Mouse (Mus musculus) hindbrain, embryonic 16.5 days (tissue): ENCODE results near the gene BC030499. TPM values are rescaled to one million over a fixed set of nuclear protein-coding genes. Genes with fewer than 3 reads are reported as not detected.

ENCODE experiments used
- ATAC-seq: fragments of 200-750 bp; cut with Nextera tagmentation; 2 replicates; pipeline ENCODE4 v1.8.0; 2017; ENCODE audit warnings: moderate TSS enrichment, moderate library complexity
- H3K27ac ChIP-seq: fragments of 300-500 bp; sonication (generic); 2 replicates; pipeline ENCODE4 v1.5.1; 2014; ENCODE audit warnings: low read depth, mild to moderate bottlenecking, control low read depth, low read length, moderate library complexity
- H3K27me3 ChIP-seq: fragments of 300-500 bp; sonication (generic); replicated peaks from 2 replicates; pipeline ENCODE4 v1.6.1; 2014; ENCODE audit warnings: low read length; ENCODE audit not compliant: control insufficient read depth, insufficient read depth
- H3K36me3 ChIP-seq: fragments of 300-500 bp; sonication (generic); 2 replicates; pipeline ENCODE4 v1.6.1; 2014; ENCODE audit warnings: mild to moderate bottlenecking, low read length, moderate library complexity, mixed read lengths; ENCODE audit not compliant: control insufficient read depth, insufficient read depth
- H3K4me1 ChIP-seq: fragments of 300-500 bp; sonication (generic); 2 replicates; pipeline ENCODE4 v1.6.1; 2014; ENCODE audit warnings: low read depth, low read length; ENCODE audit not compliant: control insufficient read depth, insufficient read depth
- H3K4me2 ChIP-seq: fragments of 300-500 bp; sonication (generic); 2 replicates; pipeline ENCODE4 v1.6.1; 2014; ENCODE audit warnings: mild to moderate bottlenecking, low read length, control low read depth, moderate library complexity
- H3K4me3 ChIP-seq: fragments of 300-500 bp; sonication (generic); 2 replicates; pipeline ENCODE4 v1.5.1; 2014; ENCODE audit warnings: mild to moderate bottlenecking, low read length, control low read depth, moderate library complexity
- H3K9ac ChIP-seq: fragments of 300-500 bp; sonication (generic); 2 replicates; pipeline ENCODE4 v1.6.1; 2014; ENCODE audit warnings: low read depth, mild to moderate bottlenecking, control low read depth, low read length, moderate library complexity
- H3K9me3 ChIP-seq: fragments of 300-500 bp; sonication (generic); 2 replicates; pipeline ENCODE4 v1.6.1; 2014; ENCODE audit warnings: mild to moderate bottlenecking, low read length, moderate library complexity; ENCODE audit not compliant: control insufficient read depth
- WGBS: fragments of 180-500 bp; shearing (Covaris S2); extraction: QIAGEN DNeasy Blood & Tissue Kit; methylation state at CpG from one replicate; pipeline ENCODE4 v1.1.7; 2014; 5-methylcytosine and 5-hydroxymethylcytosine counted together
- polyA plus RNA-seq: library from polyadenylated mRNA; unstranded; fragments of >200 nt; fragmentation: Nextera tagmentation; extraction: Ambion mirVana; gene quantifications from 2 replicates; pipeline ENCODE4 v1.2.1, GENCODE M21; 2015

BC030499 gene
- 0.16 and 0.40 TPM in 2 replicates for polyA plus RNA-seq

GRCm38 (mm10) chr11:78290654-78291053 is at the start of gene BC030499:
Gene BC030499 (plus strand): TSS chr11:78290841.
- no peak within 1 kb of the TSS for H3K9ac ChIP-seq
- H3K4me3 ChIP-seq: no peak within 1 kb of the TSS
- H3K27me3 ChIP-seq: no peaks in the 10 kb centered on the region
- no peak for ATAC-seq
- no peak within 1 kb of the TSS for H3K4me2 ChIP-seq
- H3K4me1 ChIP-seq: no peaks in the 10 kb centered on the region
- peaks cover 44% of the 10 kb centered on the region for H3K36me3 ChIP-seq
- H3K27ac ChIP-seq: no peak within 1 kb of the TSS
- WGBS: 95% methylated on average over 4 of the region's 4 CpGs
- no peaks in the 10 kb centered on the region for H3K9me3 ChIP-seq

GRCm38 (mm10) chr11:78245261-78245626 is 45.4 kb upstream of the BC030499 start:
- Histone ChIP-seq H3K9me3 (no peaks in the 10 kb centered on the region), H3K27me3 (no peaks in the 10 kb centered on the region), H3K27ac (peak overlapping the region; percentile 99), H3K4me1 (peaks cover 38% of the 10 kb centered on the region), H3K36me3 (peaks cover 3% of the 10 kb centered on the region; the same call in 1 of the 2 replicates), H3K9ac (peak overlapping the region; percentile 93), H3K4me3 (peak overlapping the region; percentile 99), H3K4me2 (peak overlapping the region; percentile 85)
- under 1% methylated on average over 19 of the region's 19 CpGs for WGBS
- ATAC-seq: no peak; the same call in 1 of the 2 replicates

GRCm38 (mm10) chr11:78245627-78246317 is 44.9 kb upstream of the BC030499 start, which contains the start of the genes Sdf2 and Supt6:
Gene Sdf2 (plus strand): TSS chr11:78245746.
Gene Supt6 (minus strand): TSS chr11:78245987.
- H3K27me3 ChIP-seq: no peaks in the 10 kb centered on the region
- no peaks in the 10 kb centered on the region; the same call in 1 of the 2 replicates for H3K36me3 ChIP-seq
- peak; percentile 95 for ATAC-seq
- under 1% methylated on average over 50 of the region's 50 CpGs for WGBS
- H3K4me3 ChIP-seq: peak within 1 kb of the TSS; percentile 99
- H3K9me3 ChIP-seq: no peaks in the 10 kb centered on the region
- H3K27ac ChIP-seq: peak within 1 kb of the TSS; percentile 99
- H3K9ac ChIP-seq: peak within 1 kb of the TSS; percentile 93
- H3K4me1 ChIP-seq: peaks cover 38% of the 10 kb centered on the region
- peak within 1 kb of the TSS; percentile 85 for H3K4me2 ChIP-seq

- Histone ChIP-seq H3K9ac (peak overlapping the region; percentile 93), H3K4me3 (peak overlapping the region; percentile 99), H3K4me2 (peak overlapping the region; percentile 85), H3K4me1 (peaks cover 38% of the 10 kb centered on the region), H3K27me3 (no peaks in the 10 kb centered on the region), H3K36me3 (no peaks in the 10 kb centered on the region; the same call in 1 of the 2 replicates), H3K9me3 (no peaks in the 10 kb centered on the region), H3K27ac (peak overlapping the region; percentile 99)
- ATAC-seq: no peak
- 53% methylated on average over 7 of the region's 7 CpGs for WGBS
Measured at GRCm38 (mm10) chr11:78246318-78247011, 44.2 kb upstream of the BC030499 start.

GRCm38 (mm10) chr11:78247012-78247348 is 43.7 kb upstream of the BC030499 start:
- Histone ChIP-seq H3K27ac (no peak overlapping the region), H3K27me3 (no peaks in the 10 kb centered on the region), H3K4me1 (peaks cover 38% of the 10 kb centered on the region), H3K9ac (no peak overlapping the region; the same call in 1 of the 2 replicates), H3K4me2 (peak overlapping the region; percentile 85), H3K4me3 (no peak overlapping the region), H3K36me3 (no peaks in the 10 kb centered on the region; the same call in 1 of the 2 replicates), H3K9me3 (no peaks in the 10 kb centered on the region)
- ATAC-seq: no peak
- 81% methylated on average over 3 of the region's 3 CpGs for WGBS

- Histone ChIP-seq H3K4me2 (no peak overlapping the region), H3K9me3 (no peaks in the 10 kb centered on the region), H3K4me3 (no peak overlapping the region), H3K4me1 (peaks cover 35% of the 10 kb centered on the region), H3K27me3 (no peaks in the 10 kb centered on the region), H3K36me3 (peaks cover 5% of the 10 kb centered on the region), H3K27ac (no peak overlapping the region), H3K9ac (no peak overlapping the region)
- WGBS: 52% methylated on average over 4 of the region's 4 CpGs
- ATAC-seq: no peak
Measured at GRCm38 (mm10) chr11:78247727-78248140, 42.9 kb upstream of the BC030499 start.

- no peak for ATAC-seq
- H3K9me3 ChIP-seq: no peaks in the 10 kb centered on the region
- no peaks in the 10 kb centered on the region for H3K27me3 ChIP-seq
- no peak overlapping the region for H3K4me3 ChIP-seq
- no peak overlapping the region for H3K9ac ChIP-seq
- no peak overlapping the region for H3K27ac ChIP-seq
- no peak overlapping the region for H3K4me2 ChIP-seq
- 94% methylated on average over 1 of the region's 1 CpGs for WGBS
- no peaks in the 10 kb centered on the region for H3K4me1 ChIP-seq
- peaks cover 13% of the 10 kb centered on the region for H3K36me3 ChIP-seq
Measured at GRCm38 (mm10) chr11:78256618-78257017, 34.0 kb upstream of the BC030499 start.

GRCm38 (mm10) chr11:78260489-78261258 is 30.0 kb upstream of the BC030499 start:
- H3K27me3 ChIP-seq: no peaks in the 10 kb centered on the region
- WGBS: 95% methylated on average over 2 of the region's 2 CpGs
- H3K27ac ChIP-seq: no peak overlapping the region
- H3K4me1 ChIP-seq: peaks cover 10% of the 10 kb centered on the region
- peak overlapping the region; percentile 89 for H3K4me3 ChIP-seq
- H3K9me3 ChIP-seq: no peaks in the 10 kb centered on the region
- peaks cover 12% of the 10 kb centered on the region for H3K36me3 ChIP-seq
- no peak overlapping the region for H3K9ac ChIP-seq
- H3K4me2 ChIP-seq: peak overlapping the region; percentile 77
- ATAC-seq: no peak
